Mouse (Mus musculus): ENCODE measurements around the gene Sept10.

DNA sequence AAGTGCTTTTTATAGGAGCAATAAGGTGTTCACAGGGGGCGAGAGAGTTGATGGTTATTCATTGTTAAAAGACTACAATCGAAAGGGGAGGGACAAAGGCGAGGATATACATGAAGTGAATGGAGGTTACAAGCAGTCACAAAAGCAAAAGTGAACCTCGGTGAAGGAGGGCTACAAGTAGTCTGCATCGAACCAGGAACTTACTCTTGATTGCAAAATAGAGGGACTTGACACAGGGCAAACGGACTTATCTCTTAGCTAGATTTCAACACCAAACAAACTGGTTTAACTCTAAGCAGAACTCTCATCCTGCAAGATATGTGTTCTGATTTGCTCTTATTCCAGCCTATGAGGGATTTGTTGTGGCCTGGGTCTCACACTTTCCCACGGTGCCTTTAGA, 41.3 kb upstream of the Sept10 start:
- no peak for TF ChIP-seq EP300 (IDR thresholded peaks at IDR 0.05; ENCODE audit: low read depth)
- no peak for TF ChIP-seq CTCF (IDR thresholded peaks at IDR 0.05; ENCODE audit: low read depth)

Measured in liver, postnatal 0 days (tissue).